Comparison of ENCODE assay signal across 22 mouse cellular contexts in the genomic region with DNA sequence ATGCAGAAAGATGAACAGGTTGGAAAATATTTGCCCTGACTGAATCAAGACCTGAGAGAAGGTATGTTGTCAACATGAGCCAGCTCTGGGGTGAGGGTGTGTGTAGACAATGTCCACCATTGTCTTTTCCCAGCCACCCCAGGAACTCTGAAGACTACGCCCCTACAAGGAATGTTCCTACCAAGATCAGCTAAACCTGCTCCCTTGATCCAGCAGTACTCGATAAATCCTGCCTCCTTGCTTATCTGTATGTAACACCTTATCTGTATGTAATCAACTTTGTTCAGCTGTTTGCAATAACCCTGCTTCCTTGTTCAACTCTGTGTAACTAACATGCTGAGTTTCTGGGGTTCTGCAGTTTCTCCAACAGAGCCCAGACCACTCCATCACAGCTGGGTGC.
DNase-seq lines count a peak whose midpoint lies in the region; ATAC-seq and TF ChIP-seq lines count a peak whose summit lies in the region.
"Had no signal": no experiment of that assay in that cellular context is flagged by ENCODE, and none has a peak within 500 bp of the region (broad histone marks: within the 10 kb centered on the region; RNA-seq: fewer than 3 reads in every experiment).

No protein-coding gene starts in this region.

- peak; percentile 44; the same call in 1 of the 2 replicates for ATAC-seq in lung, embryonic 14.5 days (ENCODE audit: insufficient read depth)
- peak; percentile 98 for ATAC-seq in intestine, embryonic 16.5 days
- peak; percentile 93 for ATAC-seq in stomach, embryonic 16.5 days (ENCODE audit: insufficient read depth, low FRiP score)
- ATAC-seq: activated CD4-positive, CD25-positive, alpha-beta regulatory T cell, adult 4 months; forebrain, embryonic 15.5 days had no signal

- H3K27me3 ChIP-seq in lung, embryonic 14.5 days (ENCODE audit: insufficient read depth, low read length): no peaks in the 10 kb centered on the region
- no peaks in the 10 kb centered on the region for H3K27me3 ChIP-seq in intestine, embryonic 16.5 days (replicated peaks; ENCODE audit: control insufficient read depth, insufficient read depth, low read length)
- H3K27me3 ChIP-seq in stomach, embryonic 16.5 days (ENCODE audit: control insufficient read depth, insufficient read depth, low read length): no peaks in the 10 kb centered on the region
- H3K27me3 ChIP-seq: embryonic facial prominence, embryonic 15.5 days; forebrain, embryonic 15.5 days; hindbrain, embryonic 13.5 days had no signal

- no peak for DNase-seq in lung, embryonic 14.5 days
- DNase-seq in lung, postnatal 25 days (ENCODE audit: low spot score): no peak
- DNase-seq in R1 (ENCODE audit: low read depth, low spot score): peak; percentile 80
- no peak for DNase-seq in adrenal gland, postnatal 36 days
- DNase-seq in kidney, postnatal 14 days: no peak
- no peak for DNase-seq in layer of hippocampus, adult 18-20 months (ENCODE audit: low spot score in 2 of 2)
- DNase-seq: adrenal gland, postnatal 14 days; cerebellum, adult 2 months; cerebellum, postnatal 10 days; embryo, embryonic 11 days; gastrocnemius, postnatal 36 days; heart, adult 18-20 months; heart, postnatal 10 days had no signal

- no peaks in the 10 kb centered on the region for H3K9me3 ChIP-seq in lung, embryonic 14.5 days (ENCODE audit: low read depth, low read length)
- 0 out of 2 replicates have a peak, but pooled peaks cover 3% of the 10 kb centered on the region for H3K9me3 ChIP-seq in intestine, embryonic 16.5 days (ENCODE audit: control insufficient read depth, low read length)
- no peaks in the 10 kb centered on the region; the same call in 1 of the 2 replicates for H3K9me3 ChIP-seq in stomach, embryonic 16.5 days (replicated peaks; ENCODE audit: control insufficient read depth, low read length)
- H3K9me3 ChIP-seq: embryonic facial prominence, embryonic 15.5 days; forebrain, embryonic 10.5 days; forebrain, embryonic 15.5 days; heart, embryonic 10.5 days; hindbrain, embryonic 13.5 days had no signal

- H3K4me3 ChIP-seq in lung, embryonic 14.5 days (ENCODE audit: low read depth, low read length): no peak overlapping the region
- H3K4me3 ChIP-seq in intestine, embryonic 16.5 days (ENCODE audit: low read length): no peak overlapping the region
- H3K4me3 ChIP-seq in stomach, embryonic 16.5 days (replicated peaks; ENCODE audit: low read length): no peak overlapping the region
- H3K4me3 ChIP-seq: embryonic facial prominence, embryonic 15.5 days; erythroblast, embryonic 14.5 days; forebrain, embryonic 10.5 days; forebrain, embryonic 15.5 days; heart, embryonic 10.5 days; hindbrain, embryonic 13.5 days had no signal

- no peak overlapping the region for H3K27ac ChIP-seq in lung, embryonic 14.5 days (ENCODE audit: low read depth)
- H3K27ac ChIP-seq in intestine, embryonic 16.5 days (ENCODE audit: low read length): no peak overlapping the region
- no peak overlapping the region for H3K27ac ChIP-seq in stomach, embryonic 16.5 days (ENCODE audit: low read length)
- H3K27ac ChIP-seq: embryonic facial prominence, embryonic 15.5 days; forebrain, embryonic 10.5 days; forebrain, embryonic 15.5 days; heart, embryonic 10.5 days; hindbrain, embryonic 13.5 days had no signal

- no peaks in the 10 kb centered on the region for H3K4me1 ChIP-seq in lung, embryonic 14.5 days (ENCODE audit: insufficient read depth)
- no peaks in the 10 kb centered on the region for H3K4me1 ChIP-seq in intestine, embryonic 16.5 days (ENCODE audit: control insufficient read depth, insufficient read depth, low read length)
- H3K4me1 ChIP-seq in stomach, embryonic 16.5 days (ENCODE audit: control insufficient read depth, insufficient read depth, low read length): no peaks in the 10 kb centered on the region
- H3K4me1 ChIP-seq: embryonic facial prominence, embryonic 15.5 days; forebrain, embryonic 10.5 days; forebrain, embryonic 15.5 days; heart, embryonic 10.5 days; hindbrain, embryonic 13.5 days had no signal

- no peak overlapping the region for H3K4me2 ChIP-seq in lung, embryonic 14.5 days
- H3K4me2 ChIP-seq in intestine, embryonic 16.5 days (ENCODE audit: low read depth, low read length): no peak overlapping the region
- H3K4me2 ChIP-seq in stomach, embryonic 16.5 days (ENCODE audit: low read depth, low read length): no peak overlapping the region
- H3K4me2 ChIP-seq: embryonic facial prominence, embryonic 15.5 days; forebrain, embryonic 15.5 days; hindbrain, embryonic 13.5 days had no signal

- TF ChIP-seq CTCF in lung, embryonic 14.5 days (IDR thresholded peaks at IDR 0.05; ENCODE audit: low read depth): no peak

- WGBS in lung, embryonic 14.5 days: 43% methylated on average over 2 of the region's 2 CpGs
- 48% methylated on average over 2 of the region's 2 CpGs for WGBS in intestine, embryonic 16.5 days
- 45% methylated on average over 2 of the region's 2 CpGs for WGBS in stomach, embryonic 16.5 days

- H3K9ac ChIP-seq in lung, embryonic 14.5 days: no peak overlapping the region
- H3K9ac ChIP-seq in intestine, embryonic 16.5 days (ENCODE audit: low read depth, low read length): no peak overlapping the region
- no peak overlapping the region for H3K9ac ChIP-seq in stomach, embryonic 16.5 days (ENCODE audit: low read length)
- H3K9ac ChIP-seq: embryonic facial prominence, embryonic 15.5 days; forebrain, embryonic 15.5 days; hindbrain, embryonic 13.5 days had no signal

- H3K36me3 ChIP-seq in lung, embryonic 14.5 days (ENCODE audit: insufficient read depth): no peaks in the 10 kb centered on the region
- H3K36me3 ChIP-seq in intestine, embryonic 16.5 days (ENCODE audit: control insufficient read depth, insufficient read depth, low read length): no peaks in the 10 kb centered on the region
- no peaks in the 10 kb centered on the region for H3K36me3 ChIP-seq in stomach, embryonic 16.5 days (ENCODE audit: control insufficient read depth, insufficient read depth, low read length)
- H3K36me3 ChIP-seq: embryonic facial prominence, embryonic 15.5 days; forebrain, embryonic 10.5 days; forebrain, embryonic 15.5 days; heart, embryonic 10.5 days; hindbrain, embryonic 13.5 days had no signal

Comparison
In these comparisons a context has a peak if more than half of its experiments do, and no peak if none do; other contexts are left out.
1. ATAC-seq: peak in every context shown above with its lines; median percentile 98 in intestine, embryonic 16.5 days; 93 in stomach, embryonic 16.5 days; 44 in lung, embryonic 14.5 days.